In genomic region chr19:53653624-53654467, GRCm38 (mm10) we compare ENCODE assay signal across 7 mouse cellular contexts. TPM values are rescaled to one million over a fixed set of nuclear protein-coding genes. Genes with fewer than 3 reads are reported as not detected.
DNase-seq lines count a peak whose midpoint lies in the region; ATAC-seq and TF ChIP-seq lines count a peak whose summit lies in the region.

No protein-coding gene starts in this region.

- H3K4me2 ChIP-seq in heart, embryonic 13.5 days: peak overlapping the region; percentile 57
- peak overlapping the region; percentile 23; the same call in 1 of the 2 replicates for H3K4me2 ChIP-seq in neural tube, embryonic 14.5 days (ENCODE audit: low read depth, low read length)

- no peak for TF ChIP-seq CTCF in ES-Bruce4 (IDR thresholded peaks at IDR 0.05; ENCODE audit: low read depth, low read length)

- peak; percentile 26 for DNase-seq in 416B (ENCODE audit: low read depth)
- DNase-seq in large intestine, adult 2 months (ENCODE audit: low read depth, low spot score): peak; percentile 42
- DNase-seq in right cerebral cortex, adult 2 months (ENCODE audit: low spot score in 2 of 2): no peak
- no peak for DNase-seq in left cerebral cortex, adult 8-10 months (ENCODE audit: low spot score in 2 of 2)

- H3K27me3 ChIP-seq in ES-Bruce4 (ENCODE audit: control insufficient read depth, insufficient read depth, low read length, poor library complexity, severe bottlenecking): no peaks in the 10 kb centered on the region
- no peaks in the 10 kb centered on the region for H3K27me3 ChIP-seq in heart, embryonic 13.5 days (replicated peaks)
- H3K27me3 ChIP-seq in neural tube, embryonic 14.5 days (ENCODE audit: control insufficient read depth, insufficient read depth, low read length): no peaks in the 10 kb centered on the region

- peak overlapping the region; percentile 17; the same call in 1 of the 2 replicates for H3K9ac ChIP-seq in ES-Bruce4 (ENCODE audit: low read depth, poor library complexity, severe bottlenecking)
- peak overlapping the region; percentile 72 for H3K9ac ChIP-seq in heart, embryonic 13.5 days
- H3K9ac ChIP-seq in neural tube, embryonic 14.5 days (replicated peaks; ENCODE audit: low read depth, low read length): no peak overlapping the region

- TF ChIP-seq POLR2A in ES-Bruce4 (IDR thresholded peaks at IDR 0.05; ENCODE audit: insufficient read depth, low read length): no peak

- no peak for TF ChIP-seq EP300 in ES-Bruce4 (IDR thresholded peaks at IDR 0.05; ENCODE audit: insufficient read depth, low read depth, low read length)

- H3K27ac ChIP-seq in ES-Bruce4 (ENCODE audit: insufficient read depth, low read length): no peak overlapping the region
- H3K27ac ChIP-seq in heart, embryonic 13.5 days (replicated peaks): peak overlapping the region; percentile 95
- no peak overlapping the region for H3K27ac ChIP-seq in neural tube, embryonic 14.5 days (ENCODE audit: low read depth, low read length)

- no peaks in the 10 kb centered on the region for H3K4me1 ChIP-seq in ES-Bruce4 (ENCODE audit: control insufficient read depth, insufficient read depth, low read length)
- peaks cover 64% of the 10 kb centered on the region for H3K4me1 ChIP-seq in heart, embryonic 13.5 days
- H3K4me1 ChIP-seq in neural tube, embryonic 14.5 days (ENCODE audit: control insufficient read depth, insufficient read depth, low read length): peaks cover 9% of the 10 kb centered on the region; the same call in 1 of the 2 replicates

- 37% methylated on average over 20 of the region's 20 CpGs for WGBS in heart, embryonic 13.5 days
- WGBS in large intestine, adult 2 months: 44% methylated on average over 20 of the region's 20 CpGs
- WGBS in neural tube, embryonic 14.5 days: 38% methylated on average over 20 of the region's 20 CpGs

- peak; percentile 52; the same call in 1 of the 2 replicates for ATAC-seq in heart, embryonic 13.5 days (ENCODE audit: extremely low read depth, insufficient number of reproducible peaks, low FRiP score, low TSS enrichment)
- ATAC-seq in neural tube, embryonic 14.5 days (ENCODE audit: low read depth): peak; percentile 80

- no peaks in the 10 kb centered on the region for H3K36me3 ChIP-seq in ES-Bruce4 (ENCODE audit: control insufficient read depth, insufficient read depth, low read length, poor library complexity, severe bottlenecking)
- H3K36me3 ChIP-seq in heart, embryonic 13.5 days: peaks cover 5% of the 10 kb centered on the region
- no peaks in the 10 kb centered on the region for H3K36me3 ChIP-seq in neural tube, embryonic 14.5 days (ENCODE audit: control insufficient read depth, insufficient read depth, low read length)

- H3K9me3 ChIP-seq in ES-Bruce4 (replicated peaks; ENCODE audit: control insufficient read depth, insufficient read depth, low read length, poor library complexity, severe bottlenecking): no peaks in the 10 kb centered on the region
- no peaks in the 10 kb centered on the region for H3K9me3 ChIP-seq in heart, embryonic 13.5 days
- H3K9me3 ChIP-seq in neural tube, embryonic 14.5 days (ENCODE audit: control insufficient read depth, low read length): no peaks in the 10 kb centered on the region

- no peak overlapping the region for H3K4me3 ChIP-seq in ES-Bruce4 (ENCODE audit: low read depth, low read length)
- H3K4me3 ChIP-seq in heart, embryonic 13.5 days: peak overlapping the region; percentile 31
- H3K4me3 ChIP-seq in neural tube, embryonic 14.5 days (ENCODE audit: low read depth, low read length): no peak overlapping the region

RNA-seq across cellular contexts. Expression of gene Rbm20, which starts 23.3 kb away (rescaled TPM):
- 6.3 and 6.5 TPM in 2 replicates for polyA plus RNA-seq in ES-Bruce4 (2011; ENCODE audit: insufficient read depth, insufficient read length, low read depth, missing spikeins)
- polyA plus RNA-seq in heart, embryonic 13.5 days (2015; fragmentation: Nextera tagmentation; extraction: Ambion mirVana): 33.1 and 36.3 TPM in 2 replicates
- 0.62 and 0.88 TPM in 2 replicates for polyA plus RNA-seq in large intestine, adult 2 months (2012; rRNA removed)
- polyA plus RNA-seq in neural tube, embryonic 14.5 days (2014; fragmentation: Nextera tagmentation; extraction: Ambion mirVana): 0.53 and 1.2 TPM in 2 replicates
- 1 to 10 TPM; 4.7 to 6.5 (median 5.8) TPM for total RNA-seq in left cerebral cortex, adult 8-10 months (2022)

RNA-seq across cellular contexts. Expression of gene Smc3, which starts 53.6 kb away (rescaled TPM):
- polyA plus RNA-seq in ES-Bruce4 (2011; ENCODE audit: insufficient read depth, insufficient read length, low read depth, missing spikeins): 171 and 182 TPM in 2 replicates
- 38.3 and 41.4 TPM in 2 replicates for polyA plus RNA-seq in heart, embryonic 13.5 days (2015; fragmentation: Nextera tagmentation; extraction: Ambion mirVana)
- 3.4 and 4.4 TPM in 2 replicates for polyA plus RNA-seq in large intestine, adult 2 months (2012; rRNA removed)
- 57.0 and 60.6 TPM in 2 replicates for polyA plus RNA-seq in neural tube, embryonic 14.5 days (2014; fragmentation: Nextera tagmentation; extraction: Ambion mirVana)
- 10 to 100 TPM; 37.0 to 42.3 (median 40.1) TPM for total RNA-seq in left cerebral cortex, adult 8-10 months (2022)

Comparison
In these comparisons a context has a peak if more than half of its experiments do, and no peak if none do; other contexts are left out.
1. DNase-seq: peak in 416B (single experiment) and large intestine, adult 2 months (single experiment); none in right cerebral cortex, adult 2 months (0 of 2) and left cerebral cortex, adult 8-10 months (0 of 2).